ENCODE assay signal across 14 mouse cellular contexts in the genomic region with DNA sequence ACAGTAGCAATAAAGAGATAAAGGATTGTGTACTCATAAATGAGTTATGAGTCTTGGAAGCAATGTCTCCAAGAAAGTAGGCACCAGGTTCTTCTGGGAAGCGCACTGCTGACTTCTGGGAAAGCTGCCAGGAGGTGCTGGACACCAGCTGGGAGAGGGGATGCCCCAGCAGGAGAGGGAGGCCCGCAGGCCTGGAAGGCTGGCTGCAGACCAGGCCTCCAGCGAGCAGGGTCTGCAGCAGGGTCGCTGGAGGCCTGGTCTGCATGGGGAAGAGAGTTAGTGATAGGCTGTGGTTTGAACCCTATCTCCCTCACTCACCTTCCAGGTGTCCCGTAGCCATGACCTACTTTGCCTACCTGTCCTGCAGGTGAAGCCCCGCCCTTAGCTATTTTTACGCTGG.
A peak's percentile ranks its signal among the peaks of the same experiment; 100 is the strongest.
DNase-seq lines count a peak whose midpoint lies in the region; ATAC-seq and TF ChIP-seq lines count a peak whose summit lies in the region.
"Had no signal": no experiment of that assay in that cellular context is flagged by ENCODE, and none has a peak within 500 bp of the region (broad histone marks: within the 10 kb centered on the region; RNA-seq: fewer than 3 reads in every experiment).

No protein-coding gene starts in this region.

- 83% methylated on average over 4 of the region's 7 CpGs for WGBS in embryonic facial prominence, embryonic 14.5 days
- WGBS in embryonic facial prominence, embryonic 10.5 days: 71% methylated on average over 7 of the region's 7 CpGs
- 71% methylated on average over 7 of the region's 7 CpGs for WGBS in midbrain, postnatal 0 days
- WGBS in midbrain, embryonic 15.5 days: 67% methylated on average over 7 of the region's 7 CpGs
- 57% methylated on average over 7 of the region's 7 CpGs for WGBS in kidney, embryonic 15.5 days
- WGBS in stomach, postnatal 0 days: 43% methylated on average over 7 of the region's 7 CpGs
- WGBS in forebrain, embryonic 12.5 days: 77% methylated on average over 7 of the region's 7 CpGs

- no peaks in the 10 kb centered on the region for H3K36me3 ChIP-seq in embryonic facial prominence, embryonic 14.5 days (ENCODE audit: control insufficient read depth, insufficient read depth, low read length)
- H3K36me3 ChIP-seq in embryonic facial prominence, embryonic 10.5 days (replicated peaks): no peaks in the 10 kb centered on the region
- H3K36me3 ChIP-seq in midbrain, postnatal 0 days (ENCODE audit: insufficient read depth, low read length): no peaks in the 10 kb centered on the region
- H3K36me3 ChIP-seq in midbrain, embryonic 15.5 days (replicated peaks): no peaks in the 10 kb centered on the region
- H3K36me3 ChIP-seq in kidney, embryonic 15.5 days: no peaks in the 10 kb centered on the region
- no peaks in the 10 kb centered on the region for H3K36me3 ChIP-seq in stomach, postnatal 0 days (ENCODE audit: control insufficient read depth, insufficient read depth, low read length)
- H3K36me3 ChIP-seq in forebrain, embryonic 12.5 days (replicated peaks): no peaks in the 10 kb centered on the region
- H3K36me3 ChIP-seq: embryonic facial prominence, embryonic 12.5 days had no signal

- H3K27ac ChIP-seq in embryonic facial prominence, embryonic 14.5 days (replicated peaks; ENCODE audit: low read depth, low read length): no peak overlapping the region
- no peak overlapping the region for H3K27ac ChIP-seq in embryonic facial prominence, embryonic 10.5 days (replicated peaks)
- H3K27ac ChIP-seq in midbrain, postnatal 0 days (ENCODE audit: low read depth, low read length): no peak overlapping the region
- no peak overlapping the region for H3K27ac ChIP-seq in midbrain, embryonic 15.5 days
- H3K27ac ChIP-seq in kidney, embryonic 15.5 days: 0 out of 2 replicates have a peak overlapping the region, but pooled peaks have one; percentile 32
- H3K27ac ChIP-seq in stomach, postnatal 0 days (replicated peaks): no peak overlapping the region
- no peak overlapping the region for H3K27ac ChIP-seq in forebrain, embryonic 12.5 days
- H3K27ac ChIP-seq: embryonic facial prominence, embryonic 12.5 days; liver, embryonic 14.5 days had no signal

- no peak for TF ChIP-seq EP300 in stomach, postnatal 0 days (optimal IDR thresholded peaks at IDR 0.05)

- TF ChIP-seq CTCF in midbrain, postnatal 0 days (IDR thresholded peaks at IDR 0.05): no peak
- TF ChIP-seq CTCF in stomach, postnatal 0 days (IDR thresholded peaks at IDR 0.05; ENCODE audit: low read depth): no peak

- H3K27me3 ChIP-seq in embryonic facial prominence, embryonic 14.5 days (replicated peaks; ENCODE audit: control insufficient read depth, insufficient read depth, low read length): no peaks in the 10 kb centered on the region
- H3K27me3 ChIP-seq in embryonic facial prominence, embryonic 10.5 days (replicated peaks; ENCODE audit: low read depth, poor library complexity, severe bottlenecking): no peaks in the 10 kb centered on the region
- H3K27me3 ChIP-seq in midbrain, postnatal 0 days (ENCODE audit: insufficient read depth, low read length): no peaks in the 10 kb centered on the region
- H3K27me3 ChIP-seq in midbrain, embryonic 15.5 days (replicated peaks): no peaks in the 10 kb centered on the region
- H3K27me3 ChIP-seq in kidney, embryonic 15.5 days: no peaks in the 10 kb centered on the region; the same call in 1 of the 2 replicates
- H3K27me3 ChIP-seq in stomach, postnatal 0 days (ENCODE audit: control insufficient read depth, insufficient read depth, low read length): no peaks in the 10 kb centered on the region
- H3K27me3 ChIP-seq in forebrain, embryonic 12.5 days: no peaks in the 10 kb centered on the region
- H3K27me3 ChIP-seq: embryonic facial prominence, embryonic 12.5 days had no signal

- H3K4me1 ChIP-seq in embryonic facial prominence, embryonic 14.5 days (ENCODE audit: control insufficient read depth, insufficient read depth, low read length): no peaks in the 10 kb centered on the region
- H3K4me1 ChIP-seq in embryonic facial prominence, embryonic 10.5 days: 0 out of 2 replicates have a peak, but pooled peaks cover under 1% of the 10 kb centered on the region
- H3K4me1 ChIP-seq in midbrain, postnatal 0 days (ENCODE audit: insufficient read depth, low read length): no peaks in the 10 kb centered on the region
- 0 out of 2 replicates have a peak, but pooled peaks cover 2% of the 10 kb centered on the region for H3K4me1 ChIP-seq in midbrain, embryonic 15.5 days
- peaks cover 15% of the 10 kb centered on the region for H3K4me1 ChIP-seq in kidney, embryonic 15.5 days
- H3K4me1 ChIP-seq in stomach, postnatal 0 days (replicated peaks; ENCODE audit: control insufficient read depth, insufficient read depth): no peaks in the 10 kb centered on the region
- H3K4me1 ChIP-seq in forebrain, embryonic 12.5 days: peaks cover 5% of the 10 kb centered on the region; the same call in 1 of the 2 replicates

- DNase-seq in embryonic facial prominence, embryonic 14.5 days (ENCODE audit: low spot score): peak; percentile 41
- DNase-seq in embryonic facial prominence, embryonic 10.5 days (ENCODE audit: low spot score): no peak
- DNase-seq in midbrain, postnatal 0 days (ENCODE audit: low spot score): peak; percentile 39
- no peak for DNase-seq in stomach, postnatal 0 days (ENCODE audit: low spot score)
- no peak for DNase-seq in heart, adult 9 months (ENCODE audit: low spot score in 2 of 2)
- DNase-seq: heart, adult 11 months; thymus, postnatal 25 days had no signal

- no peak for ATAC-seq in embryonic facial prominence, embryonic 14.5 days (ENCODE audit: low read depth)
- no peak for ATAC-seq in midbrain, postnatal 0 days (ENCODE audit: low FRiP score)
- no peak for ATAC-seq in midbrain, embryonic 15.5 days (replicated peaks)
- no peak; the same call in 1 of the 2 replicates for ATAC-seq in kidney, embryonic 15.5 days (replicated peaks; ENCODE audit: low FRiP score)
- ATAC-seq in stomach, postnatal 0 days (ENCODE audit: low FRiP score, low TSS enrichment): peak; percentile 24; the same call in 1 of the 2 replicates
- ATAC-seq in forebrain, embryonic 12.5 days (ENCODE audit: low FRiP score): no peak
- ATAC-seq: forebrain, embryonic 16.5 days; midbrain, embryonic 16.5 days had no signal

- H3K4me2 ChIP-seq in embryonic facial prominence, embryonic 14.5 days (ENCODE audit: low read depth, low read length): no peak overlapping the region
- H3K4me2 ChIP-seq in midbrain, postnatal 0 days (ENCODE audit: low read depth, low read length, poor library complexity, severe bottlenecking): no peak overlapping the region
- H3K4me2 ChIP-seq in midbrain, embryonic 15.5 days: no peak overlapping the region
- no peak overlapping the region for H3K4me2 ChIP-seq in kidney, embryonic 15.5 days
- H3K4me2 ChIP-seq in stomach, postnatal 0 days (replicated peaks; ENCODE audit: low read depth): no peak overlapping the region
- H3K4me2 ChIP-seq in forebrain, embryonic 12.5 days: no peak overlapping the region
- H3K4me2 ChIP-seq: embryonic facial prominence, embryonic 12.5 days had no signal

- H3K9me3 ChIP-seq in embryonic facial prominence, embryonic 14.5 days (ENCODE audit: control insufficient read depth, low read length): peaks cover 3% of the 10 kb centered on the region
- H3K9me3 ChIP-seq in embryonic facial prominence, embryonic 10.5 days: peaks cover 3% of the 10 kb centered on the region
- no peaks in the 10 kb centered on the region for H3K9me3 ChIP-seq in midbrain, postnatal 0 days (ENCODE audit: low read length)
- H3K9me3 ChIP-seq in midbrain, embryonic 15.5 days: no peaks in the 10 kb centered on the region
- H3K9me3 ChIP-seq in kidney, embryonic 15.5 days (replicated peaks): no peaks in the 10 kb centered on the region
- no peaks in the 10 kb centered on the region for H3K9me3 ChIP-seq in stomach, postnatal 0 days (ENCODE audit: control insufficient read depth, low read length)
- no peaks in the 10 kb centered on the region for H3K9me3 ChIP-seq in forebrain, embryonic 12.5 days
- H3K9me3 ChIP-seq: embryonic facial prominence, embryonic 12.5 days had no signal

- no peak overlapping the region for H3K9ac ChIP-seq in embryonic facial prominence, embryonic 14.5 days (ENCODE audit: low read depth, low read length)
- no peak overlapping the region for H3K9ac ChIP-seq in midbrain, postnatal 0 days (replicated peaks; ENCODE audit: low read length, poor library complexity, severe bottlenecking)
- no peak overlapping the region for H3K9ac ChIP-seq in midbrain, embryonic 15.5 days
- no peak overlapping the region for H3K9ac ChIP-seq in kidney, embryonic 15.5 days
- H3K9ac ChIP-seq in stomach, postnatal 0 days (ENCODE audit: low read length): no peak overlapping the region
- no peak overlapping the region for H3K9ac ChIP-seq in forebrain, embryonic 12.5 days
- H3K9ac ChIP-seq: embryonic facial prominence, embryonic 12.5 days; liver, embryonic 14.5 days had no signal

- H3K4me3 ChIP-seq in embryonic facial prominence, embryonic 14.5 days (ENCODE audit: low read depth, low read length): no peak overlapping the region
- no peak overlapping the region for H3K4me3 ChIP-seq in embryonic facial prominence, embryonic 10.5 days
- no peak overlapping the region for H3K4me3 ChIP-seq in midbrain, postnatal 0 days (ENCODE audit: low read depth, low read length)
- no peak overlapping the region for H3K4me3 ChIP-seq in midbrain, embryonic 15.5 days
- no peak overlapping the region for H3K4me3 ChIP-seq in kidney, embryonic 15.5 days (replicated peaks)
- no peak overlapping the region for H3K4me3 ChIP-seq in stomach, postnatal 0 days (ENCODE audit: low read depth, low read length)
- no peak overlapping the region for H3K4me3 ChIP-seq in forebrain, embryonic 12.5 days (replicated peaks)
- H3K4me3 ChIP-seq: embryonic facial prominence, embryonic 12.5 days had no signal

Comparison
In these comparisons a context has a peak if more than half of its experiments do, and no peak if none do; other contexts are left out.
1. DNase-seq: peak in embryonic facial prominence, embryonic 14.5 days (single experiment) and midbrain, postnatal 0 days (single experiment); none in embryonic facial prominence, embryonic 10.5 days (single experiment), stomach, postnatal 0 days (single experiment) and heart, adult 9 months (0 of 2).